Mouse (Mus musculus): ENCODE measurements around the gene Hdac4.

- TF ChIP-seq CTCF (IDR thresholded peaks at IDR 0.05; ENCODE audit: insufficient read depth, low read length) (no peak), POLR2A (IDR thresholded peaks at IDR 0.05; ENCODE audit: borderline replicate concordance, extremely low read depth, low read depth, low read length) (no peak)
Measured at GRCm38 (mm10) chr1:92033463-92033862, 162.0 kb downstream of the Hdac4 start.
